Mouse (Mus musculus) retina, postnatal 7 days (tissue): ENCODE measurements around the gene Baz2a.
"Not testable (repeated sequence)": the region's sequence is repeated elsewhere in the genome, so short reads cannot be mapped to it uniquely, and the experiment has no call there.

ENCODE experiments used
- DNase-seq: peaks from one replicate; pipeline ENCODE4 v3.0.0-alpha.2; 2012; ENCODE audit warnings: low read depth, low spot score

Baz2a gene

DNA sequence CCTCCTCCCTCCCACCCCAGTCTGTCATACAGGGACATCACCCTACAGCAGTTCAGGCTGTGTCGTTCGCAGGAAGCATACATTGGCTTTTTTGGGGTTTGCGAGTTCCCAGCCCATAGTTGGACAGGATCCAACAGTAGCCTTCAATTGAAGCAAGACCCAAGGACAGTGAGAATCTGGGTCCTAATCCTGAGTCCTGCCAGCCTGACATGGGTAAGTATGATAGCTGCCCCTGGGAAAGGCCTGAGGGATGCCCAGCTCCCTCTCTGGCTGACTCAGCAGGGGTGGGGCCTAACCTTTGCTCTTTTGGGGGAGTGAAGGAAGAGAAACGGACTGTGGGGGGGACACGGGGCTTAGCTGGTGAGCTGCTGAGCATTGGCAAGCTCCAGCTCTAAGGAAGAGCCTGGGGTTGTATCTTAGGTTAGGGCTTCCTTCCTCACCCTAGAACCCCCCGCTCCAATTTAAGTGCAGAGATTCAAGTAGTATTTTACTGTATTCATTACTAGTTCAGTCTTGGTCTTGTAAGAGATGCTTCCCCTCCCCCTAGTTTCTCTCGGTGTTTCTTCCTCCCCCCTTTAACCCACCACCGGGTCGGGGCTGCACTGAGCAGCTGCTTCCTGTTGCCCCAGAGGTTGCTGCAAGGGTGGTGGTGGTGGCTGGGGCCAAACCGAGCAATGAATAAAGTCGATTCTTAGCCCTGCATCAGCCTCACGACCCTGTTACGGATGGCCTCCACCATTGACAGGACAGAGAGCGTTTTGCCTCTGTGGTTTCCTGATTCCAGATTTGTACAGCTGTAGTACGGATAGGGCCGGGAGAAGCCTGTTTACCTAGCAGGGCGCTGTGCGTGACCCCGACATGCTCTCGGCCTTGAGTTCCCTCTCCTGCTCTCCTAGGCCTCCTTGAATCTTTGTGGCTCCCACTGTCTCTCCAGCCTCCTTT lies at the start of gene Baz2a:
TSS of gene Baz2a (plus strand) at position 14 of the 942 bp plus-strand sequence.
- DNase-seq = no peak

DNA sequence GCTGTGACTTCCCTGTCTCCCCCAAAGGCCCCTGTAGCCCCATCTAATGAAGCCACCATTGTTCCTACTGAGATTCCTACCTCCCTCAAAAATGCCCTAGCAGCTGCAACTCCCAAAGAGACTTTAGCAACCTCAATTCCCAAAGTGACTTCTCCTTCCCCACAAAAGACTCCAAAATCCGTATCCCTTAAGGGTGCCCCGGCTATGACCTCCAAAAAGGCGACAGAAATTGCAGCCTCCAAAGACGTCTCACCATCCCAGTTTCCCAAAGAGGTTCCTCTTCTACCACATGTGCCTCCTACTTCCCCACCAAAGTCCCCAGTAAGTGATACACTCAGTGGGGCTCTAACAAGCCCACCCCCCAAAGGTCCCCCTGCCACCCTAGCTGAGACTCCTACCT lies 49.7 kb upstream of the Baz2a start:
- no peak for DNase-seq

DNA sequence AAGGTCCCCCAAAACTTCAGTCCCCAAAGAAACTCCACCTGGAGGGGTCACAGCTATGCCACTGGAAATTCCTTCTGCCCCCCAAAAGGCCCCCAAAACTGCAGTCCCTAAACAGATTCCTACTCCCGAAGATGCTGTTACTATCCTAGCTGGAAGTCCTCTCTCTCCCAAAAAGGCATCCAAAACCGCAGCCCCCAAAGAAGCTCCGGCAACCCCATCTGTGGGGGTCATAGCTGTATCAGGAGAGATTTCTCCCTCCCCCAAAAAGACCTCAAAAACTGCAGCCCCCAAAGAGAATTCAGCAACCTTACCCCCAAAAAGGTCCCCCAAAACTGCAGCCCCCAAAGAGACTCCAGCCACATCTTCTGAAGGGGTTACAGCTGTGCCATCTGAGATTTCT lies 48.9 kb upstream of the Baz2a start:
- DNase-seq = no peak

DNA sequence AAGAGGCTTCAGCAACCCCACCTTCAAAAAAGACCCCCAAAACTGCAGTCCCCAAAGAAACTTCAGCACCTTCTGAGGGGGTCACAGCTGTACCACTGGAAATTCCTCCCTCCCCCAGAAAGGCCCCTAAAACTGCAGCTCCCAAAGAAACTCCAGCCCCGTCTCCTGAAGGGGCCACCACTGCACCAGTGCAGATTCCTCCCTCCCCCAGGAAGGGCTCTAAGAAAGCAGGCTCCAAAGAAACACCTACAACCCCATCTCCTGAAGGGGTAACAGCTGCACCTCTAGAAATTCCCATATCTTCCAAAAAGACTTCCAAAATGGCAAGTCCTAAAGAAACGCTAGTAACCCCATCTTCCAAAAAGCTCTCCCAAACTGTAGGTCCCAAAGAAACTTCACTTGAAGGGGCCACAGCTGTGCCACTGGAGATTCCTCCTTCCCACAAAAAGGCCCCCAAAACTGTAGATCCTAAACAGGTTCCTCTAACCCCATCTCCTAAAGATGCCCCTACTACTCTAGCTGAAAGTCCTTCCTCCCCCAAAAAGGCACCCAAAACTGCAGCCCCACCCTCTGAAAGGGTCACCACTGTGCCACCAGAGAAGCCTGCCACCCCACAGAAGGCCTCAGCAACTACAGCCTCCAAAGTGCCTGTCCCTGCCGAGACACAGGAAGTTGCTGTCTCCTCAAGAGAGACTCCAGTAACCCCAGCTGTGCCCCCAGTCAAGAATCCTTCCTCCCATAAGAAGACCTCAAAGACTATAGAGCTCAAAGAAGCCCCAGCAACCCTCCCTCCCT lies 48.1 kb upstream of the Baz2a start:
- no peak for DNase-seq

DNA sequence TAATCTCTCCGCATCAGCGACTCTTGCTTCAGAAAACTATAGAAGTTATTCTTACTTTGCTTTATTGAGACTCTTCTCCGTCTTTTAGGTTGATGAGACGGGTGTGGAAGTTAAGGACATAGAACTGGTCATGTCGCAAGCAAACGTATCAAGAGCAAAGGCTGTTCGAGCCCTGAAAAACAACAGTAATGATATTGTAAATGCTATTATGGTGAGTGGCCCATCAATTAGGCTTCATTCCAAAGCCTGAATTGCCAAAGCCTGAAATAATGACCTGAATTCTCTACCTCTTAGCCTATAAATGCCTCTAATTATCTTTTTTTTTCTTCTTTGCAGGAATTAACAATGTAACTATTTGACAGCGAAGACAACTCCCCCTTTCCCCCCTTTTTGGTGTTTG lies 43.2 kb upstream of the Baz2a start:
- no peak for DNase-seq

DNA sequence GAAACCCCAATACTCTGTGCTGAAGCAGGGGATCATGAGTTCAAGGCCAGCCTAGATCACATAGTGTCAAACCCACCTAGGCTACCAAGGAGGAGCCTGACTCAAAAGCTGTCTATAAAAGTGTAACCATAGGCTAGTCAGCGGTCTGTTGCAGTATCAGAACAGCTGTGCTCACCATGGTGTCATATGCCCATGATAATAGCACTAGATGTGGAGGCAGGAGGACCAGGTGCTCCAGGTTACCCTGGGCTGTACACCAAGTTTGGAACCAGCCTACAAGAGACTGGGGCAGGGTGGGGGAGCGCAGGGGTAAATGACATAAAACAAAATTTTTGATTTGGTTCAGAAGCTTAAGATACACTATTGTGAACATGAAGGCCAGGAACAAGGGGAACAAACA lies 41.6 kb upstream of the Baz2a start:
- no peak for DNase-seq

DNA sequence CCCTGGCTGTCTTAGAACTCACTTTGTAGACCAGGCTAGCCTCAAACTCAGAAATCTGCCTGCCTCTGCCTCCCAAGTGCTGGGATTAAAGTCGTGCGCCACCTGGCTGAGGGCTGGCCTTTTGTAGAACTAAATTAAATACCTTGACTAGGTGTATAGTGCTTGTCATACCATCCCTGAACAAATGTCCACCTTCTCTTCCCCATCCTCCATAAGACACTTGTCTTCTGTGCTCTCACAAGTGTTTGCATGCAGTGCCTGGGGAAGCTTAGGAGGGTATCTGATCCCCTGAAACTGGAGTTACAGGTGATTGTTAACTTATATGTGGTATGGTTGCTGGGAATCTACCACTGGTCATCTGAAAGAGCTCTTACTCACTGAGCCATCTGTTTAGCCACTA lies 41.0 kb upstream of the Baz2a start:
- no peak for DNase-seq

DNA sequence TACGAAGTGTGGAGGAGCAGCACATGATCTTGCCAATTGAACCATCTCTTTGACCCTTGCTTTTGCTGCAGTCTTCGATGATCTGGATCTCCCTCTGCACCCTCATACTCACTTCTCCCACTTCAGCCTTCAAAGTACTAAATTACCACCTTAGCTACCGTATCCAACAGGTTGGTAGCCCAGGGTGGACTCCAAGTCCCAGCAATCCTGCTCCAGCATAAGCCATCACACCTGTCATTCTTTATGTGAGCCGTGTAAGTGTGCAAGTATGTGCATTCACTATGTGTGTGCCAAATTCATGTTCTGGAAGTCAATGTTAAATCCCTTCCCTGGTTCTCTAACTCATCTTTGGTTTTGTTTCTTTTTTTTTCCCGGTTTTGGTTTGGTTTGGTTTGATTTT lies 39.8 kb upstream of the Baz2a start:
- DNase-seq = no peak

DNA sequence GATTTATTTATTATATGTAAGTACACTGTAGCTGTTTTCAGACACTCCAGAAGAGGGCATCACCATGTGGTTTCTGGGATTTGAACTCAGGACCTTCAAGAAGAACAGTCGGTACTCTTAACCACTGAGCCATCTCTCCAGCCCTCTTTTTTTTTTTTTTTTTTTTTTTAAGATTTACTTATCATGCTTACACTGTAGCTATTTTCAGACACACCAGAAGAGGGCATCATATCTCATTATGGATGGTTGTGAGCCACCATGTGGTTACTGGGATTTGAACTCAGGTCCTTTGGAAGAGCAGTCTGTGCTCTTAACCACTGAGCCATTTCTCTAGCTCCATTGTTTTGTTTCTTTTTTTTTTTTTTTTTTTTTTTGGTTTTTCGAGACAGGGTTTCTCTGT lies 39.2 kb upstream of the Baz2a start:
- not testable (repeated sequence) for DNase-seq

DNA sequence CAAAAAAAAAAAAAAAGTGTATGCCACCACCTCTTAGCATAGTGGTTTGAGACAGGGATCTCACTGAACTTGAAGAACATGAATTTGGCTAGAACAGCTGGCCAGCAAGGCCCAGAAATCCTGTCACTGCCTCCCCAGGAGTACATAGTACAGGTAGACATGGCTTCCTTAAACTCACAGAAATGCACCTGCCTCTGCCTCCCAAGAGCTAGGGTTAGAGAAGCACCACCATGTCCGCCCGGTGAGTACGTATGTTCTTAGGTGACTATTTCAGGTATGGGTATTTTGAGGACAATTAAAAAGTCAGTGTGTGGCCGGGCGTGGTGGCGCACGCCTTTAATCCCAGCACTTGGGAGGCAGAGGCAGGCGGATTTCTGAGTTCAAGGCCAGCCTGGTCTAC lies 38.4 kb upstream of the Baz2a start:
- DNase-seq = no peak

DNA sequence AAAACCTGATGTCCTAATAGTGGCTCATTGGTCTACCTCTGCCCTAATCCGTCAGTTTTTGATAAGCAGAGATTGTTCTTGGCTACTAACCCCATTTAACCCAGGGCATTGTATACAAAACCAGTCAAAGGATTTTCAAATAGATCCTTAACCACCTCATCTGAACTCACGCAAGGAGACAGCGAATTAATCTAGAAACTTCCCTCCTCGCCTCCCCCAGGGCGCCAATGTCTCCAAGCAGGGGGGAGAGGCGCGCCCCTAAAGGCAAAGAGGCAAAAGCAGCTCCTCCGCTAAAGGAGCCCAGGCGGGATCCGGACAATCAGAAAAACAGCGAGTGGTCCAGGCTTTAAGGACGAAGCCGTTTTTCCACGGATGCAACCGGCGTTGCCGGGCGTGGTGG lies 33.2 kb upstream of the Baz2a start:
- no peak for DNase-seq

DNA sequence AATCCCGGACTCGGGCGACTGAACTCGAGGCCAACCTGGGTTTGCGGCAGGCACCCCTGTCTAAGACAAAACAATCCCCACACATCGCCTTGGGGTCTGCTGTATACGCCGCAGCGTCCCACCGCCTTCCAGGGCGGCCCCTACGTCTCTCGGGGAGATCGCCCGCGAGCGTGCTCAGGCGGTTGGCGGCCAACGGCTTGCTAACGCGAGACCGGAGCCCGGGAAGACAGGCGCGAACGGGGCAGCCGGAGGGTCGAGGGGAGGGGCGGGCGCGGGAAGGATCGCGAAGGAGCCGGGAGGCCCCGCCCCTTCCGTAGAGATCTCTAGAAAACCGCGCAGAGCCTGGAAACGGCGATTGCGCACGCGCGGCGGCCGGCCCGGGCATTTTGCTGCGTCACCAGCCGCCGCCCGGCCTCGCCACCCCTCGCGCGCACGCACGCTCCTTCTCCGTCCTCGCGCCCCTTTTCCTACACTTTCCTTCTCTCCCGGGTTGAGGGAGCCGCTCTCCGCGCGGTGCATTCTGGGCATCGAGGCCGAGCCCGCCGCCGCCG lies 32.7 kb upstream of the Baz2a start, which contains the start of gene Ptges3:
TSS of gene Ptges3 (plus strand) at position 354 of the 551 bp plus-strand sequence.
- peak; percentile 93 for DNase-seq

DNA sequence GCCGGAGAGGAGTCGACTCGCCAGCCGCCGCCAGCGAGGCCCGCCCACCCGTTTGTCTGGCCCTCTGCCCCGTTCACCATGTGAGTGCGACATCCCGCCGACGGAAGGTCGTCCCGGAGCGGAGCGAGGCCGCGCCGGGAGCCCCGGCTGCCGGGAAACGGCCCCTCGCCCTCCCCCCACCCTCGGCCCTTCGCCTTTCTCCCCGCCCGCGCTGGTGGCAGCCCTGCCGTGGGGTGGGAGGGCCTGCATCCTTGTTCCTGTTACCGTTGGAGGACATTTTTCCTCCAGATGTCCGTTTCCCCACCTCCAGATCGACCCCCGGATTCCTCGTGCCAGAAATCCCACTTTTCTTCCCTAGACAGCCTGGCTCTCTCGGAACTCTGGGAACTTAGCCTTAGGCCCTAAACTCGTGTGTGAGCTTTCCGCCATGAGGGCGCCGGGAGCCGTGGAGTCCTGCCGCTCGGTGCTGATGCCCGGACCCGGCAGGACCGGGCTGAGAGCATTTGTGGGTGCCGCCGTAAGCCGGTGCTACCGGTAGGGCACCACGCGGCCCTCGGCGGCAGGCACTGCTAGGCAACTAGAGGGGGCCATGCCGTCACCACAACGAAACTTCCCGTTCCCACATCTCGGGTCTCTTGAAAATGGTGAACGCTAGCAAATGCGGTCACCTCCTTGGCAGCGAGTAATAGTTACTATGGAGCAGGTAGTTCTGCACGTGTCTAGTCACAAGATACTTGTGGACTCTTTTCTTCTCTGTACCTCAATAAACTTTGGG lies 32.0 kb upstream of the Baz2a start:
- no peak for DNase-seq

DNA sequence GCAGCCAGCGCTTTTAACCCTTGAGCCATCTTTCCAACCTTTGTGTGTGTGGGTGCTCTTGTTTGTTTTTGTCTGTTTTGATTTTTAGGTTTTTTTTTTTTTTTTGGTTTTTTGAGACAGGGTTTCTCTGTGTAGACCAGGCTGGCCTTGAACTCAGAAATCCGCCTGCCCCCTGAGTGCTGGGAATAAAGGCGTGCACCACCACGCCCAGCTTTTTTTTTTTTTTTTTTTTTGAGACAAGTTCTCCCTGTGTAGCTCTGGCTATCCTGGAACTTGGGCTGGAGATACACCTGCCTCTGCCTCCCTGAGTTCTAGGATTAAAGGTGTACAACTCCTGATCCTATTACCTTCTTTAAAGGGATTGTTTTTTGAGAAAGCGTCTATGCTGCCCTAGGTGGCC lies 30.3 kb upstream of the Baz2a start:
- DNase-seq = no peak

DNA sequence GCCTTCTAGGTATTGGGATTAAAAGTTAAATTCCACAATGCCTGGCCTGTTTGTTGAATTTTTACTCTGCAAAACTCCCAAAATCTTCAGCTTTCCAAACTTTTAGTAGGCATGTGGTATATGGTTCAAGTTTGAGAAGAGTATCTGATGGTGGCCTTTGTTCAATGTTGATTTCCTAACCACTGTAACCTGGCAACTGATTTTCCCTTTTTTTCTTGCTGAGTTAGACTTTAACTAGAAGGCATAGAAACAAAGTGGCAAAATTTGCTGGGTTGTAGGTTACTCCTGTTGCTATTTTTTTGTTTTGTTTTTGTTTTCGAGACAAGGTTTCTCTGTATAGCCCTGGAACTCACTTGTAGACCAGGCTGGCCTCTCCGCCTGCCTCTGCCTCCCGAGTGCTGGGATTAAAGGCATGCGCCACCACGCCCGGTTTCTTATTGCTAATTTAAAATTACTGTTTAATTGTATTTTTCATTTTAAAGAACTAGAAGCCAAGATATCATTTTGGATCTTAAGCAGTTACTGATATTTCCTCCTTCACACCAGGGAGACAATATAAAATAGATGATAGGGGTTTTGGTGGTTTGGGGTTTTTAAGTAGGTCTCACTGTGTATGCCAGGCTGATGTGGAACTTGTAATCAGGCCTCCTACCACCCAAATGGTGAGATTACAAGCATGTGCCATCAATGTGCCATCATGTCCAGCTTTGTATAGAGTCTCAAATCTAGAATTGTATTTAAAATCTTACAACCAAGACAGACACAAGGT lies 29.0 kb upstream of the Baz2a start:
- DNase-seq = no peak

DNA sequence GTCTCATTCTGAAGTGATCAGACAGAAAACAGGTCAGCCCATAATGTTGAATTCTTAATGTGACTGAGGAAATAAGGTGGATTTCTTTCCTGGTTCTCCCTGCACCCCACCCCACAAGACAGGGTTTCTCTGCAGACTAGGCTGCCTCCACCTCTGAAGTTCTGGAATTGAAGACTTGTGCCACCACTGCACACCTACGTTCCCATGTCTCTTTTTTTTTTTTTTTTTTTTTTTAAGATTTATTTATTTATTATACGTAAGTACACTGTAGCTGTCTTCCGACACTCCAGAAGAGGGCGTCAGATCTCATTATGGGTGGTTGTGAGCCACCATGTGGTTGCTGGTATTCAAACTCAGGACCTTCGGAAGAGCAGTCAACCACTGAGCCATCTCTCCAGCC lies 25.3 kb upstream of the Baz2a start:
- DNase-seq = no peak

DNA sequence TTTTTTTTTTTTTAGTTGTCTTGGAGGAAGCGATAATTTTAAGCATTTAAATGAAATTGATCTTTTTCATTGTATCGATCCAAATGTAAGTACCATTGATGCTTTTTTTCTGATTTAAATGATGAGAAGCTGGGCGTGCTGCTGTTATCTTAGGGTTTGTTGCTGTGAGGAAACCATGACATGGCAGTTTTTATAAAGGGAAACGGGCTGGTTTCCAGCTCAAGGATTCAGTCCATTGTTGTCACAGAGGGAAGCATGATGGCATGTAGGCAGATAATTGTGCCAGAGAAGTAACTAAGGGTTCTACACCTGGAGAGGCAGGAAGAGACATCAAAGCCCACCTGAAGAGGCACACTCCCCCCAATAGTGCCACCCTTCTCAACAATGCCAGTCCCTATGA lies 22.2 kb upstream of the Baz2a start:
- no peak for DNase-seq

DNA sequence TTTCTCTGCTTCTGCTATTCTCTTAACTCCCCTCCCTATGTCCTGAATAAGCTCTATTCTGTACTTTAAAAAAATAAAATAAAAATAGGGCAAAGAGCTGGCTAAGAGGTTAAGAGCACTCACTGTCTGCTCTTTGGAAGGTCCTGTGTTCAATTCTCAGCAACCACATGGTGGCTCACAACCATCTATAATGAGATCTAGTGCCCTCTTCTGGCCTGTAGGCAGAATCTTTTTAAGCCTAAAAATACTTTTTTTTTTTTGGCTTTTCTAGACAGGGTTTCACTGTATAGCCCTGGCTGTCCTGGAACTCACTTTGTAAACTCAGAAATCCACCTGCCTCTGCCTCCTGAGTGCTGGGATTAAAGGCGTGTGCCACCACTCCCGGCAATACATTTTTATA lies 20.9 kb upstream of the Baz2a start:
- DNase-seq = not testable (repeated sequence)

DNA sequence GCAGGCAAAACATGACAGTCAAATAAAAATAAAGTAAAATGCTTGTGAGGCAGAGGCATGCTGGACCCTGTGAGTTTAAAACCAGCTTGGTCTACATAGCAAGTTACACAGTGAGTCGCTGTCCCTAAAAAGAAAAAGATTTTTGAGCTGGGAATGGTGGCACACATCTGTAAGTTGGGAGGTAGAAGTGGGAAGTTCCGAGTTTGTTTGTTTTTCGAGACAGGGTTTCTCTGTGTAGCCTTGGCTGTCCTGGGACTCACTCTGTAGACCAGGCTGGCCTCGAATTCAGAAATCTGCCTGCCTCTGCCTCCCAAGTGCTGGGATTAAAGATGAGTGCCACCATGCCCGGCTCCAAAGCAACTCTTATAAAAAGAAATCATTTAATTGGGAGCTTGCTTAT lies 13.1 kb upstream of the Baz2a start:
- DNase-seq = not testable (repeated sequence)

DNA sequence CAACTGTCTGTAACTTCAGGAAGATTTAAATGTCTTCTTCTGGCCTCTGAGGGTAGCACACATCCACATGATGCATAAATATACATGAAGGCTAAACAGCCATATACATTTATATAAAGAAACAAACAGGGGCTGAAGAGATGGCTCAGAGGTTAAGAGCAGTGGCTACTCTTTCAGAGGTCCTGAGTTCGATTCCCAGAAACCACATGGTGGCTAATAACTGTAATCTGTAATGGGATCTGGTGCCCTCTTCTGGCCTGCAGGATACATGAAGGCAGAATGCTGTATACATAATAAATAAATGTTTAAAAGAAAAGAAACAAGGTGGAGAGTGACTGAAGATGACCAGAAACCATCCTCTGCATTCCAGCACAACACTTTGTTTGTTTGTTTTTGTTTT lies 10.9 kb upstream of the Baz2a start:
- no peak for DNase-seq
